Mouse (Mus musculus) limb, embryonic 11.5 days (tissue): Measurements from ENCODE around the gene Dnajc11. TPM values are rescaled to one million over a fixed set of nuclear protein-coding genes. Genes with fewer than 3 reads are reported as not detected.
A peak's percentile ranks its signal among the peaks of the same experiment; 100 is the strongest.

ENCODE experiments used
- ATAC-seq: fragments of 200-750 bp; cut with Nextera tagmentation; 2 replicates; pipeline ENCODE4 v1.8.0; 2017; ENCODE audit warnings: low read depth; ENCODE audit not compliant: insufficient number of reproducible peaks, low FRiP score, low TSS enrichment
- DNase-seq: peaks from one replicate; pipeline ENCODE4 v3.0.0-alpha.2; 2015; ENCODE audit warnings: low spot score
- H3K27ac ChIP-seq: fragments of 300-500 bp; sonication (generic); replicated peaks from 2 replicates; pipeline ENCODE4 v1.5.1; 2014; ENCODE audit warnings: low read depth, mild to moderate bottlenecking, low read length
- H3K27me3 ChIP-seq: fragments of 300-500 bp; sonication (generic); 2 replicates; pipeline ENCODE4 v1.6.1; 2014; ENCODE audit warnings: mild to moderate bottlenecking, low read length, mixed read lengths; ENCODE audit not compliant: control insufficient read depth, insufficient read depth
- H3K36me3 ChIP-seq: fragments of 300-500 bp; sonication (generic); 2 replicates; pipeline ENCODE4 v1.6.1; 2014; ENCODE audit warnings: mild to moderate bottlenecking, low read length, moderate library complexity, mixed read lengths; ENCODE audit not compliant: control insufficient read depth, insufficient read depth
- H3K4me1 ChIP-seq: fragments of 300-500 bp; sonication (generic); 2 replicates; pipeline ENCODE4 v1.6.1; 2014; ENCODE audit warnings: low read length, mixed read lengths; ENCODE audit not compliant: control insufficient read depth, insufficient read depth
- H3K4me2 ChIP-seq: fragments of 300-500 bp; sonication (generic); 2 replicates; pipeline ENCODE4 v1.6.1; 2014; ENCODE audit warnings: low read depth, mild to moderate bottlenecking, moderate library complexity; ENCODE audit not compliant: severe bottlenecking
- H3K4me3 ChIP-seq: fragments of 300-500 bp; sonication (generic); 2 replicates; pipeline ENCODE4 v1.5.1; 2014; ENCODE audit warnings: low read depth, low read length
- H3K9ac ChIP-seq: fragments of 300-500 bp; sonication (generic); 2 replicates; pipeline ENCODE4 v1.6.1; 2014; ENCODE audit warnings: mild to moderate bottlenecking, low read length
- H3K9me3 ChIP-seq: fragments of 300-500 bp; sonication (generic); 2 replicates; pipeline ENCODE4 v1.6.1; 2016; ENCODE audit warnings: low read length; ENCODE audit not compliant: control insufficient read depth
- WGBS: fragments of 180-500 bp; shearing (Covaris S2); extraction: QIAGEN DNeasy Blood & Tissue Kit; methylation state at CpG from one replicate; pipeline ENCODE4 v1.1.7; 2014; 5-methylcytosine and 5-hydroxymethylcytosine counted together
- polyA plus RNA-seq: library from polyadenylated mRNA; unstranded; fragments of >200 nt; fragmentation: Nextera tagmentation; extraction: Ambion mirVana; gene quantifications from 2 replicates; pipeline ENCODE4 v1.2.1, GENCODE M21; 2014

Gene Dnajc11
- polyA plus RNA-seq, 1 experiment from 2014 or later, result 90.9 TPM

GRCm38 (mm10) chr4:152006137-152006536 is 72.6 kb downstream of the Dnajc11 start:
- H3K4me2 ChIP-seq, result no peak overlapping the region
- ATAC-seq (no peak), DNase-seq (no peak)
- WGBS, result 80% methylated on average over 6 of the region's 6 CpGs
- H3K36me3 ChIP-seq, result no peaks in the 10 kb centered on the region
- no peak overlapping the region for H3K9ac ChIP-seq
- H3K27me3 ChIP-seq, result 0 out of 2 replicates have a peak, but pooled peaks cover 3% of the 10 kb centered on the region
- H3K4me3 ChIP-seq, result no peak overlapping the region
- no peak overlapping the region for H3K27ac ChIP-seq
- no peaks in the 10 kb centered on the region for H3K9me3 ChIP-seq
- H3K4me1 ChIP-seq, result peaks cover 27% of the 10 kb centered on the region

GRCm38 (mm10) chr4:152006812-152007211 is 73.3 kb downstream of the Dnajc11 start:
- peaks cover 27% of the 10 kb centered on the region for H3K4me1 ChIP-seq
- no peak for ATAC-seq
- WGBS, result 40% methylated on average over 3 of the region's 3 CpGs

GRCm38 (mm10) chr4:152007481-152008147 is 74.1 kb downstream of the Dnajc11 start:
- Histone ChIP-seq H3K4me3 (peak overlapping the region; percentile 84), H3K4me2 (peak overlapping the region; percentile 100), H3K4me1 (peaks cover 27% of the 10 kb centered on the region), H3K27ac (no peak overlapping the region), H3K9me3 (no peaks in the 10 kb centered on the region), H3K27me3 (0 out of 2 replicates have a peak, but pooled peaks cover 3% of the 10 kb centered on the region), H3K36me3 (no peaks in the 10 kb centered on the region), H3K9ac (no peak overlapping the region)
- DNase-seq (peak; percentile 43), ATAC-seq (no peak)
- WGBS, result 4% methylated on average over 8 of the region's 8 CpGs

More at GRCm38 (mm10) chr4:152006812-152007211, 73.3 kb downstream of the Dnajc11 start:
- Histone ChIP-seq H3K9me3 (no peaks in the 10 kb centered on the region), H3K4me3 (no peak overlapping the region), H3K9ac (no peak overlapping the region), H3K36me3 (no peaks in the 10 kb centered on the region), H3K27me3 (0 out of 2 replicates have a peak, but pooled peaks cover 3% of the 10 kb centered on the region), H3K4me2 (no peak overlapping the region), H3K27ac (no peak overlapping the region)
- no peak for DNase-seq

GRCm38 (mm10) chr4:152008148-152008500 is 74.6 kb downstream of the Dnajc11 start:
- Histone ChIP-seq H3K36me3 (no peaks in the 10 kb centered on the region), H3K27me3 (0 out of 2 replicates have a peak, but pooled peaks cover 3% of the 10 kb centered on the region), H3K4me2 (peak overlapping the region; percentile 100), H3K9me3 (no peaks in the 10 kb centered on the region), H3K27ac (no peak overlapping the region), H3K4me1 (peaks cover 27% of the 10 kb centered on the region), H3K9ac (no peak overlapping the region), H3K4me3 (peak overlapping the region; percentile 84)
- no peak for ATAC-seq
- WGBS, result under 1% methylated on average over 14 of the region's 14 CpGs
- no peak for DNase-seq

GRCm38 (mm10) chr4:152008622-152009075 is 75.2 kb downstream of the Dnajc11 start, which contains the start of gene Klhl21:
TSS of gene Klhl21 (plus strand) at chr4:152008803.
- H3K36me3 ChIP-seq, result no peaks in the 10 kb centered on the region
- H3K9me3 ChIP-seq, result no peaks in the 10 kb centered on the region
- peak within 1 kb of the TSS; percentile 68 for H3K9ac ChIP-seq
- H3K27ac ChIP-seq, result peak within 1 kb of the TSS; percentile 57
- 0 out of 2 replicates have a peak, but pooled peaks cover 3% of the 10 kb centered on the region for H3K27me3 ChIP-seq
- peak; percentile 89 for ATAC-seq
- peak within 1 kb of the TSS; percentile 84 for H3K4me3 ChIP-seq
- WGBS, result 0% methylated on average over 45 of the region's 45 CpGs
- peaks cover 27% of the 10 kb centered on the region for H3K4me1 ChIP-seq
- DNase-seq, result peak; percentile 95
- H3K4me2 ChIP-seq, result peak within 1 kb of the TSS; percentile 100

- H3K4me1 ChIP-seq, result peaks cover 27% of the 10 kb centered on the region
- ATAC-seq, result peak; percentile 26; the same call in 1 of the 2 replicates
- under 1% methylated on average over 115 of the region's 115 CpGs for WGBS
- H3K9ac ChIP-seq, result peak overlapping the region; percentile 68
- no peaks in the 10 kb centered on the region for H3K9me3 ChIP-seq
- DNase-seq, result peak; percentile 68
- peak overlapping the region; percentile 84 for H3K4me3 ChIP-seq
- 0 out of 2 replicates have a peak, but pooled peaks cover 3% of the 10 kb centered on the region for H3K27me3 ChIP-seq
- peak overlapping the region; percentile 100 for H3K4me2 ChIP-seq
- H3K27ac ChIP-seq, result peak overlapping the region; percentile 57
- H3K36me3 ChIP-seq, result no peaks in the 10 kb centered on the region
Observed at GRCm38 (mm10) chr4:152009076-152010051, 75.9 kb downstream of the Dnajc11 start.

- Histone ChIP-seq H3K4me2 (peak overlapping the region; percentile 100), H3K9ac (peak overlapping the region; percentile 68), H3K4me1 (peaks cover 27% of the 10 kb centered on the region), H3K27ac (no peak overlapping the region), H3K27me3 (0 out of 2 replicates have a peak, but pooled peaks cover 3% of the 10 kb centered on the region), H3K4me3 (peak overlapping the region; percentile 84), H3K36me3 (peaks cover 3% of the 10 kb centered on the region; the same call in 1 of the 2 replicates), H3K9me3 (no peaks in the 10 kb centered on the region)
- ATAC-seq (no peak), DNase-seq (no peak)
- WGBS, result 1% methylated on average over 10 of the region's 10 CpGs
Observed at GRCm38 (mm10) chr4:152010091-152010706, 76.7 kb downstream of the Dnajc11 start.
